Mouse (Mus musculus): ENCODE results near the gene Gm42517. TPM values are rescaled to one million over a fixed set of nuclear protein-coding genes. Genes with fewer than 3 reads are reported as not detected.

Gene Gm42517
- total RNA-seq (2022): under 1 TPM; 0.35 to 0.56 (median 0.41) TPM

DNA sequence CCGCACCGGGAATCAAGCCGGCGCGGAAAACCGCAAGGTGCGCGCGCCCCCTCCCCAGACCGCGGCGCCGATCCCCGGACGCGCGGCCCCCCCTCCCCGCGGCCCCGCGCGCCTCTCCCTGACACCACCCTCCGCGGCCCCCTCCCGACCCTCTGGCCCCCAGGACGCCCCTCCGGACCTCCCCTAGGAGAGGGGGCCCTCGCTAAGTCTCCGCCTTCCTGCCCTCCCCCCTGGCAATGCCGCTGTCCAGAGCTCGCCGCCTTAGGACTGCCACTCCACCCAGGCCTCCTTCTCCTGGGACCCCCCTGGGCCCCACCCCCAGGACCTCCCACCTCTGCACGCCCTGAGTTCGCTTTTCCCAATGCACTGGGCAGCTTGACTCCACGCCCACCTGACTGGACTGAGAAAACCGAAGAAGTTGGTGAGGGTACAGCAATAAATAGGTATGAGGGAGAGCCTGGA, at the start of gene Gm42517:
Gene Gm42517 (minus strand): TSS at position 52 of the 462 bp plus-strand sequence.
- no peak for DNase-seq (ENCODE audit: low spot score in 2 of 2)

DNA sequence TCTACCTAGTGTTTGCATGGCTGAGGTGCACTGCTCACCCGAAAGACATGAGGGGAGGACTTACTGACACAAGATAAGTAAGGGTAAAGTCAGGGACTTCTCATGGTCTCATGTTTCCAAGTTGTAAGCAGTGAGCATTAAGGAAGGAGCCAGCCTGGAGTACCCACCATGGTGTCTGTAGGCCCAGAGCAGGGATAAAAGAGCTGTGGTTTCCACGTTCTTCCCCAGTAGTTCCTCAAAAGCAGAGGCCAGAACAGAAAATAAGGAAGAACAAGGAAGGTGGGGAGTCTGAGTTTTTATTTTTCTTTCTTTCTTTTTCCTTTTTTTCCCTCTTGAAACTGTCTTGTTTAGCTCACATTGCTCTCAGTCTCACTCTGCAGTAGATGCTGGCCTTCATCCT, 47.0 kb upstream of the Gm42517 start:
- no peak for DNase-seq (ENCODE audit: low spot score in 2 of 2)

DNA sequence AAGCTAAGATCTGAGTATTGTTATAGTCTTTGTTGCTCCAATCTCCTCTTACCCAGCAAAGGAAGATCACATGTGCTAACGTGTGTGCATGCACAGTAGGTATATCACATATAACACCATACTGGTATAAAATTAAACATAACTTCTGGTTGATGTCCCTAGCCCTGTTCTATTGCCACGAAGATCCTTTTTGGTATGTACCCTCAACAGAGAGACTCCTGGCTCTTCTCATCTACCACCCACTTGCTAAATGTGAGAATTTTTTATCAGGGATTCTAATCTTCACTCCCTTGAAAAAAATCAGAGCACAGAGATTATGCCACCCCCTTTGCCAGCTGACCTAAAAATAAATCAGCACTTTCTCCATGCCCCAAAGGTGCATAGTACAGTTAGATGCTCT, 39.3 kb upstream of the Gm42517 start:
- no peak for DNase-seq (ENCODE audit: low spot score in 2 of 2)

DNA sequence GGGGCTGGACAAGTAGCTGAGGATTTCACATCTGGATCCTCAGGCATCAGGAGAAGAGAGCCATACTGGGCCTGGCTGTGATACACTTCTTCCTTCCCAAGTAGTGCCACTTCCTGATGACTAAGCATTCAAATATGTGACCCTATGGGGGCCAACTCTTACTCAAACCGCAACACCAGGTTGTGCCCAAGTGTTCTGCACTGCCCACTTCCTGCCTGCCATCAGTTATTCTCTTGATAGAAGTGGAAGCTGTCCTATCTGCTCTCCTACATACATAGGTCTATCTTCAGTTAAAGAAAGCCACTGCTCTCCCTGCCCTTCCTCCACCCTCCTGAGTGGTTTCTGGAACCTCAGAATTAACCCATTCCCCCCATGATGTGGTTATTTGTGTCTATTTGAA, 37.7 kb upstream of the Gm42517 start:
- DNase-seq (ENCODE audit: low spot score in 2 of 2): no peak

DNA sequence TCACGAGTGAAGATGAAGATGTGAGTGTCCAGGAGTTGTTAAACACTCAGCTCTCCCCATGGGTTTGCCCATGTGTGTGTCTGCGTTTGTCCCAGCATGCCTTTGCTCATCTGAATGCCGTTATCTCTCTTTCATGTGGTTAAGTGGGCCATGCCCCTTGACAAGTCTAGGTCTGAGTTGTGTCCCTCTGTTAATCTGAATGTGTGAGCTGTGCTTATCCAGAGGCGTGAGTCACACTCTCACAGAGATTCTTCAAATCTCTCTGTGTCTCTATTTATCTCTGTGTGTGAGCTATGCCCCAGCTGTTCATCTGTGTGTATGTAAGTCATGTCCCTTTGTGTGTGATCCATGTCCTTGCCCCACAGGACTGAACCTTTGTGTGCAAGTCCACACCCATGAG, 35.7 kb upstream of the Gm42517 start:
- no peak for DNase-seq (ENCODE audit: low spot score in 2 of 2)

DNA sequence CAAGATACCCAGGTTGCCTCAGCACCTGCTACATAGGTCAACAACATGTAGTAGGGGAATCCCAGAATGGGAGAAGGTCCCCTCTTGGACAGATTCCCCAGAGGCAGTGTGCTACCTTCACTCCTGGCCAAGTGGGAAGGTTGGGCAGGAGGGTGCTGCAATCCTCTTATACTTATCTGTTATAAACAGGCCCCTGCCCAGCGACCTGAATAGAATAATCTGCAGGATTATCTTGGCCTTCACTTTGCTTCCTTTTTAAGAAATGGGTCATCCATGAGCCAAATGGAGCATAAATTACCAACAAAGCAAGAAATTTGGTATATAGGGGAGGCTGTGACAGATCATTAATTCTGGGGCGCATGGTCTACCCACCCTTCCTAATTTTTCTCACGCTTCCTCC, 22.0 kb upstream of the Gm42517 start:
- DNase-seq (ENCODE audit: low spot score in 2 of 2): no peak

DNA sequence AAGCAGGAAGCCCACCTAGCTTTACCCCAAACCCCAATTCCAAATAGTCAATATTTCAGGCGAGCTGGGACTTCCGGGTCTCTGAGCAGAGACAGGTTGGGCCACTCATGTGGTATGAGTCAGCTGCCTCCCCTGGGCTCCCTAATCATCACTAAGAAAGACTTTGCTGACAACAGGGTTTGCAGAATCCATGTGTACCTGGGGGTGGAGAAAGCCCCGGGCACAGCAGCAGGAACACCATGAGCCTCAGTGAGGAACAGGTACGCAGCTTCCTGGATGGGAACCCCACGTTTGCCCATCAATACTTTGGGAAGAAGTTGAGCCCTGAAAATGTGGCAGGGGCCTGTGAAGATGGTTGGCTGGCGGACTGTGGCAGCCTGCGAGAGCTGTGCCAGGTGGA, 20.5 kb upstream of the Gm42517 start, which contains the start of gene Pde6b:
Gene Pde6b (plus strand): TSS at position 191 of the 400 bp plus-strand sequence.
- DNase-seq (ENCODE audit: low spot score in 2 of 2): no peak

DNA sequence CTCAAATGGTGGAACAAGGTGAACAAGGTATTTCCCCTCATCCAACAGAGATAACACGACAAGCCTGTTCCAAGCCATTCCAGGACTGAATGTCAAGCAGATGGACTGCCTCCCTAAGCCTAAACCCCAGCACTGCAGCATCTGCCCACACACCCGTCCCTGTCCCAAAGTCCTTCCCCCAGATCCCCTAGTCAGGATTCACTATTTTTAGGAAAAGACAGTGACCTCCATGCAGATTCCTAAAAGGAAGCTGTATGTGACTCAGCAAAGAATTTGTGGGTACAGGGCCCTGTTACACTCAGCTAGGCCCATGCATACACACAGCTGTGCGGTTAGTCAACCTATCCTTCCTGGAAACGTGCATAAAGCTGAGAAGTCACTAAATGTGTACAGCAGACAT, 18.7 kb upstream of the Gm42517 start:
- no peak for DNase-seq (ENCODE audit: low spot score in 2 of 2)

DNA sequence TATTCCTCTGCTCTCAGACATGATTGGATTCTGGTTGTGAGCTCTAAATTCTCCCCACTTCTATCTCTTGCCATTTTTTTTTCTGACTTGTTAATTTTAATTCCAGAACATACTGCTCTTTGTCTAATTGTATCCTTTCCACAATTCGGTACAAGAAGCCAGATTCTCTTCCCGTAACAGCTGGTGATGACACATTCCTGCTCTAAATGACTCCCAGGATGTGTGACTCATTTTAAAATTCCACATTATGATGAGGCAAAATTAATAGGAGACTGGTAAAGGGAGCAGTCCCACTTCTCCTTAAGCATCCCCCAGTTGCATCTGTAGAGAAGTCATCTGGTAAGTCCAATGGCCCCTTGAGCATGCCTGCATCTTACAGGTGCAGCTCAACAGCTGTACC, 17.9 kb upstream of the Gm42517 start:
- DNase-seq (ENCODE audit: low spot score in 2 of 2): no peak

DNA sequence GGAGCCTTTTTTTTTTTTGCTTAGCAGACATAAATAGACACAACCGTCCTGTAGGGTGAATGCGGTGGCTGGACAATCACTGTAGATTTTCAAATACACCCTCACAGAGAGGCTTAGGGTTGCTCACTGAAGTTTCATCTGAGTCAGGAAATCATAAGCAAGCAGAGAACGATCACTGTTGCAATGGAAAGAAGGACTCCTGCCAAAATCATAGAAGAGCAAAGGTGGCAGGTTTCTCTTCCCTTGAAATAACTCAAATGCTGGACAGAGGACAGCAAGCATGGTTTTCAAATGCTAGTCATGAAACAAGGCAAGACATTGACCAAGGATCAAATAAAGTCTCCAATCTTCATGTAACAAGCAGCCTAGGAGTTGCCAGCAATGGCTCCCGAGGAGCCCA, 10.6 kb upstream of the Gm42517 start:
- no peak for DNase-seq (ENCODE audit: low spot score in 2 of 2)

DNA sequence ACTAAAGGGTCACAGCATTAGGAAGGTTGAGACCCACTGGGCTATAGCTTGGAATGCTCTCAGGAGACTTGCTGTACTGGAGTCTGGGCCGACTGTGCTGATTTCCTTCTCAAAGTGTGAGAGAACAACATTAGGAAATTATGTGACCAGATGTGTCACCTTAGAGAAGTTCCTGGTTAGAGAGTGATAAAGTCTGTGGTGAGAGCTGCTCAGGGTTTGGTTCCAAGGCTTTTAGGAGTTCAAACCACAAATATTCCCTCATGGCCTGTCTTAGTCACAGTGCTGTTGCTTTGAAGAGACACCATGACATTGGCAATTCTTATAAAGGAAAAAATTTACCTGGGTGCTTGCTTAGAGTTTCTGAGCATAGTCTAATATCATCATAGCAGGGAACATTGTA, 8.3 kb upstream of the Gm42517 start:
- DNase-seq (ENCODE audit: low spot score in 2 of 2): no peak

DNA sequence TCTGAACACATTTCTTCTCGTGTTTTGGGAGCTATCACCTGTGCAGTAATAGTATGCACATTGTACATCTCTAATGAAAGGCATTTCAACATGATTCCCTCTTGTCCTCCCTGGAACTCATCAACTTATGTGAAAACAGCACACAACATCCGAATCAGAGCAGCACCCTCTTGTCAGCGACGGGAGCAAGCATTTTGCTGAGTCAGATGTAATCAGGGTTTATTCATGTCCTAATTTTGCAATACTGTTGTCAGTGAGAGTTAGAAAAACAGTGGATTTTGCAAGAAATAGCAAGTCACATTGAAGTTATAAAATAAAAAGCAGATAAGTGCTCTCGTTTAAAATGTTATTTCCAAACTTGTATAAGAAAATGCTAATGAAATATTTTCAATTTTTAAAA, 6.4 kb upstream of the Gm42517 start:
- DNase-seq (ENCODE audit: low spot score in 2 of 2): no peak

DNA sequence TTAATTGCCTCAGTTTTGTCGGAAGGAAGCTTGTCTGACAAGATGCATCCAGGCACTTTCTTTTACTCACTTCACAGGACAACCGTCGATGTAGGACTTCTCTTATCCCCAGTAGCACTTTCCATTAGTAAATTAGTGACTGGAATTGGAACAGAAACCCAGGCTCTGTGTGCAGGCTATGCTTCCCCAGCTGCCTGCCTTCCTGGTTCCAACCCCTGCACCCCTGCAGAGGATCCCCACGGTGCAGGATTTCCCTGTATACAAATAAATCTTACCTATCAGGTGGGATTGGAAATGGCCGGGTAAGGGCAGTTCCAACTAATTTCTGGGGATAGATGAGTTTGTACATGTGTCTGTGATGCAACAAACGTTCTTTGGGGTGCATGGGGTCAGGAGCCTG, 2.2 kb upstream of the Gm42517 start:
- no peak for DNase-seq (ENCODE audit: low spot score in 2 of 2)

DNA sequence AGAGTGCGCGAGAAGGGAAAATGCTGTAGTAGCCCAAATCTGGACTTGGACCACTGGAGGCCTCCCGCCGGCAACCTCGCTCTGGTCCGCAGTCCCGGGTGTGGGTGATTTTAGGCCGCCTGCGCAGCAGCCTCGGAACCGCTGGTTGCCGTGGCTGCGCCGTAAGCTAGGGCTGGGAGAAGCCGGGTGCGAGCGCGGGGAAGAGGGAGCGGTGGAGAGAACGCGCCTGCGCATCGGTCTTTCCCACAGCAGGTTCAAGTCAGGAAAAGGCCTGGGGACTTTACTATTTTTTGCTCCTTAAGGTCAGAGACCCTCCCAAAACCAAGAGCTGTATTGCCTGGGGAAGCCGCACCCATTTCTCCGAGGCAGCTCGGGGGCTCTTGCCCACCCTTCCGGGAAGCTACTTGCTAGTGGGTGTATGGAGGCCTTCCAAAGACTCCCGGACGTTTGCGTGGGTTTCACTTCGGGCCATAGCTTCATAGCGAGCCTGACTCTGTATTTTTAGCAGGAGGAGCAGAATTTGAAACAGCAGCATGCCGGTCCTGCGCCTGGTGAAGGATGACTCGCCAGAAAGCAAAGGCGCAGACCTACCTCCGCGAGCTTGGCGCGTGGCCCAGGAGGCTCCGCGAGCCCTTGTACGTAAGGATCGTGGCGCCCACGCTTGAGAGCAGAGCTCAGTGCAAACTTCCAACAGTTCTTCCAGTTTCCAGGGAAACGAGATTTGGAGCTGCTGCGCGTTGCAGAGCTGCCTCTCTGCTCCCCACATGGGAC, 1.3 kb upstream of the Gm42517 start:
- DNase-seq (ENCODE audit: low spot score in 2 of 2): peak in 1 of 2 experiments; percentile 9

DNA sequence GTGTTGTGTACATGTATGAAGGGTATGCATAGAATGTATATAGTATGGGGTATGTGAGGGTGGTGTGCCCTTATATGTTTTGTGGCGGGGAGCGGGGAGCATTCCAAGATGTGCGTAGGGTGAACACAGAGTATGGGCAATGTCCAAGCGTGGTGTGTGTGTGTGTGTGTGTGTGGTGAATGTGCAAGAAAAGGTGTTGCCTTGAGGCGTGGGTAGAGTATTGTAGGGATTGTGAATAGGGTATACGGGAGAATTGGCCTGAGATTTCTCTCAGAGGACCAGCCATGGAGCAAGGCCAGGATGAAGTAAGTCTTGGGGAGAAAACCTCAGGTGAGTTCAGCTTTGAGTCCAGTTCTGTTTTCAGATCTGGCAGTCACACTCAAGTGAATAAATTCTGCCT, 724 bp upstream of the Gm42517 start:
- DNase-seq (ENCODE audit: low spot score in 2 of 2): no peak

DNA sequence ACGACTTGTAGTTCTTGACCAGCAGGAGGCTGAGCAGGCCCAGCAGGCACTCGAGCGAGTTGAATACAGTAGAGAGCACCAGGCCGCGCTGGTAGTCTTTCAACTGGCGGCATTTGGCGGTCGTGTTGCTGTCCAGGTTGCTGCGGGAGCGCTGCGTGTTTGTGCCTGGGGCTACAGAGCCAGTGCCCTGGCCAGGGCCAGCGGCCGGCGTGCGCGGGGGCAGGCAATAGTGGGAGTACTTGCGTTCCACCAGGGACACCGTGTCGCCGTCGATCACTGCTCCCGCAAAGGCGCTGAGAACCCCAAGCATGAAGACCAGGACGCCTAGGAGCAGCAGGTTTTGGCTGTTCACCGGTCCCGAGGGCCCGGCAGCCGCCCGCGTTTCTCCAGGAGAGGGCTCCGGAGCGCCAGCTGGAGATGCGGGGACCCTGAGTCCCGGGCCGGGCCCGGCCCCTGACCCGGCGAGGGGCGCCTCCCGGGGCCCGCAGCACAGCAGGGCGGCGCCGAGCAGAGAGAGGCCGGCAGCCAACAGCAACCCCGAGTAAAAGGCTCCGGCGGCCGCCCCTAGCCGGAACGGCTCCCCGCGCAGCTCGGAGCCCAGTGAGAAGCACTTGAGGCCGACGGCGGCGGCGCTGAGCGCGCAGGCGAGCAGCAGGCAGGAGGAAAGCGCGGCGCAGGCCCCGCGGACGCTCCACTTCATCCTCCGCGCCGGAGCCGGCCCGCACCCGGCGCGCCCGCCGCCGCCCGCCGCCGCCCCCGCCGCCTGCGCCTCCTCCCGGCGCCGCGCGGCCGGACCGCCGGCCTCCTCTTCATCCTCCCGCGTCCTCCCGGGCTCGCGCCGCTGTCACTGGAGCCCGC, 509 bp downstream of the Gm42517 start:
- peak in 1 of 2 experiments; percentile 9 for DNase-seq (ENCODE audit: low spot score in 2 of 2)

DNA sequence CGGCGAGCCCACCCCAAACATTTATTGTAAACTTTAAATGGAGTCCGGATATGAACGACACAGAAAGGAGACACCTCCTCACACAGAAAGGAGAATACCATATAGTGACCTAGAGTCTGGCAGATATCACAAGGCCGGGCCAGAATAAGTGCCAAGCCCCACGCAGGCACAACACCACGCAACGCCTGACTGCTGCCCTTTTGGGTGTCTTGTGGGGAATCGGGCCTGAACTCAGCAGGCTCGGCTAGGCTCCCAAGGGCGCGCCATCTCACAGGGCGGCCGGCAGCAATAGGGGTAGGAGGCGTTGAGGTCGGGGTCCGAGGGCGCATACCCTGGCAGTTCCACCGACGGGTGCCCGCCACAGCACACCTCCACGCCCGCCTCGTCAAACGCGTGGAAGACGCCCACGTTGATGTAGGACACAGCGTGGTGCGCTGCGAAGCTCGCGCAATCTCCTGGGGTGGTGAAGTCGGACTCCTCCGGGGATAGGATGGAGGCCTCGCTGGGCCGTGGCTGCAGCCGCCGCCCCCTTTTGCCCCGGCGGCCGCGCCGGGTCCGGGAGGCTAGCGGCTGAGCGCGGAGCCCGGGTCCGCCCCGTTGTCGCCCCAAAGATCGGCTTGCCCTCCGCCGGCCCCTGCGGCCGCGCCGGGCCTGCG, 1.3 kb downstream of the Gm42517 start:
- DNase-seq (ENCODE audit: low spot score in 2 of 2): no peak

DNA sequence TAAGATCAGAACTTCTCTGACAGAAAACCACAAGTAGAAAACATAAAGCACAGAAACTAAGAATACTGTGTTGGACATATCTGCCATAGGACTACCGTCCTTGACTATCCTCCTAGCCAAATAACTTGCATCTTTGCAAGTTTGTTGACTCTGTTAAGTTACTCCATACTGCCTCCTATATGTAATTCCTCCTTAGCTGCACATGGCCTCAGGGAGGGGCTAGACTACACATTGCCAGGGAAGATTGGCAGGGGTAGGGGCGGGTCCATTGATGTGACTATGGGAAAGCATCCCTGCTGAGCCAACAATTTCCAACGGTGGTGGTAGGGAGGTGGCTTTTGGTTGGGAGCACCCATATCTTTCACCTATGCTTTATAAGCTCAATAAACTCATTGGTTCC, 5.4 kb downstream of the Gm42517 start:
- DNase-seq (ENCODE audit: low spot score in 2 of 2): no peak

DNA sequence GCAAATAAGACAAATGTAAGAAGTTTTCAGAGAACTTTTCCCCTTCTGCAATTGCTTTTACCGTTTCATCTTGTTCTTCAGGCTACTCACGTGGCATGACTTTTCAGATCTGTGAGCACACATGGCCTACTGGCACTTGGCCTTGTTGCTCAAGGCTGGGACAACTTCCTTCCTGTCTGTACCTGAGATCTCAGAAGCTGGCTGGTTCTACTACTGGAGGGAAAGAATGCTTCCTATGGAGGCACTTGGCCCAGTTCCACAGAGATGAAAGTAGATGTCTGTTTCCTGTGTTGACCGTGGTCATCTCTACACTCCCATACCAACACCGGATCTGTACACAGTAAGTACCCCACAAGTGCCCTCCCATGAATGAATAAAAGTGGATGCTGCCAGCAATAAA, 7.5 kb downstream of the Gm42517 start:
- no peak for DNase-seq (ENCODE audit: low spot score in 2 of 2)

DNA sequence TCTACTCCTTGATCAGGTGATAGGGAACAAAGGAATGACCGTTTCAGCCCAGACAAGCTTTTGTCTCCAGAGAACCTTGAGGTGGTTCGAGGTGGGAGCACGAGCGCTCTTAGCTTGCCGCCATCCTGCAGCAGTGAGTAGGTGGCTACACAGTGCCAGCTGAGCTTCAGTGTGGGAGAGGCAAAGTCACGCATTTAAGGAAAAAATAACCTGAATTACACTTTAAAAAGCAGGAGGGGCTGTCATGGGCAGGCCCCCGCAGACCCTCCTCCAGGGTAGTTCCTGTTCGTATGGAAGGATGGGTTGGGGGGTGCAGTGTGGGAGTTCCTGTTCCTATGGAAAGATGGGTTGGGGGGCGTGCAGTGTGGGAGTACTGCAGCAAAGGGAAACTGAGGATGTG, 8.2 kb downstream of the Gm42517 start:
- no peak for DNase-seq (ENCODE audit: low spot score in 2 of 2)

DNA sequence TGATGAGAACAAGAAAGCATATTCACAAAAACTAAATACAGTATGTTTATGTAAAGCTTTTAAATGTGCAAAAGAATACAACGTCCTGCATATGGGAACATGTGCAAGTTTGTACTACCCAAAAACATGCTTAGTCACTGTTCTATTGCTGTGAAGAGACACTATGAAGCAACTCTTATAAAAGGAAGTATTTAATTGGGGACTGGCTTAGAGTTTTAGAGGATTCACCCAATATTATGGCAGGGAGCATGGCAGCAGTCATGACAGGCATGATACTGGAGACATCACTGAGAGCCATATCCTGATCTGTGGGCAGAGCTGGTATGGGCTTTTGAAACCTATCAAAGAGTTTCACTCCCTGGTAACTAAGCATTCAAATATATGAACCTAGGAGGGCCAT, 9.9 kb downstream of the Gm42517 start:
- DNase-seq (ENCODE audit: low spot score in 2 of 2): no peak

DNA sequence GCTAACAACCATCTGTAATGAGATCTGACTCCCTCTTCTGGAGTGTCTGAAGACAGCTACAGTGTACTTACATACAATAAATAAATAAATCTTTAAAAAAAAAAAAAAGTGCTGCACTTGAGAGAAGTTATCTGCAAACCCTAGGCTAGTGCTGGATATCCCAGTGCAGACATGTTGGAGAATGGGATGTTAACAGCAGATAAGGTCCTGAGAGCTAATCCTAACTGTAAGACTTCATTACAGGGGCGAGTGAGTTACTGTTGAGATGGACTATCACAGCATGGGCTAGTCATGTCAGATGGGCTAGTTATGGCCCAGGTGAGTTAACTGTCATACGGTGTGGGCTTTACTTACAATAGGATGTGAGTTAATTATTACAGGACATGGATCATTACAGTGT, 13.7 kb downstream of the Gm42517 start:
- DNase-seq (ENCODE audit: low spot score in 2 of 2): no peak
